Mouse (Mus musculus): ENCODE data around the gene Bfsp2.
"Not testable (repeated sequence)": the region's sequence is repeated elsewhere in the genome, so short reads cannot be mapped to it uniquely, and the experiment has no call there.

Gene Bfsp2

DNA sequence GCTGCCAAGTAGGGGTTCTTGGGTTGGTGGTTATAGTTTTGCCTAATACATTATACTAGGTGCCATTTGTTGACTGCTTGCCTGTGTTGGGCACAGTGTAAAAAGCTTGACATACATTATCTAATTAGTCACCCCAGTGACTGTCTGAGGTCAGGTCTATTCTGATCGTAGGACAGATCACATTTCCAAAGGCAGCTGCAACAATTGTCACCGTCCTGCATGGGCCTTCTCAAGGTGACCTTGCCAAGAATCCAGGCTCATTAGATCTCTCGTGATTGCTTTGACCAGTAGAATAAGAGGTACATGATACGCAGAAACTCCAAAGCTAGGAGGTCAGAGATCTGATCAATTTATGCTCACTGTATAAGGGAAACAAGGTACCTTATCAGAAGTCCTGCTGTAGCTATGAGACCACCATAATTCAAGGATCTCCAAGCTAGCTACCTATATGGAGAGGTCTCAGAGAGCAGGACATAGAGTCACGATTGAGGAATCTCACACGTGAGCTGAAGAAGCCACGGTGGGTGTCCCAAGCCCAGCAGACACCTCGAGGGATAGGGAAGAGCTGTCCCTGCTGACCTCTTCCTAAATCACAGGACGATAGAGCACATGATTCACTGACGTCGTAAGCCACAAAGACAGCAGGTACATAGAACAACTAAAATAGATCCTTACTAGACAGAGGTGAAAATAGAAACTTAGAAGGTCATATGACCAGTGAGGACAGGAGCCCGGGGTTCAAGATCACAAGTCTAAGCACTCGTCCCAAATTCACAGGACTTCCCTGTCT, 49.6 kb downstream of the Bfsp2 start:
- DNase-seq (ENCODE audit: low spot score): no peak

- DNase-seq (ENCODE audit: low spot score): no peak
Observed at GRCm38 (mm10) chr9:103426425-103426824, 53.8 kb downstream of the Bfsp2 start.

GRCm38 (mm10) chr9:103424869-103425268, 55.4 kb downstream of the Bfsp2 start:
- DNase-seq (ENCODE audit: low spot score): no peak

GRCm38 (mm10) chr9:103423951-103424350, 56.3 kb downstream of the Bfsp2 start:
- DNase-seq (ENCODE audit: low spot score): no peak

DNA sequence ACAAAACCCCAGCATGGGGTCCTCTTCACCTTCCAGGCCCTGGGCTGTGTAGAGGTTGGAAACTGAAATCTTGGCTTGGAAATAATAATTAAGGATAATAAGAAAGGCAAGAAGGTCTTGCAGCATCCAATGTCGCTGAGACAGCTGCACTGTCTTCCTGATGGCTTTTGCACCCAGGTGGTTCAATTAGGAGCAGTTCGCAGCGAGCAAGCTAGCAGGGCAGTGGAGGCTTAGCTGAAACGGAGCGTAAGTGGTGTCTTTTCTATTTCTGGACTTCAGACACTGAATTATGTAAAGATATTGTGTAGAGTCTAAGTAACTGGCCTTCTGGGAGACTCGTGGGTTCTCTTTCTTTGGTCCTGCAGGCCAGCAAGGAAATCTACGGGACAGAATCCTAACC, 56.8 kb downstream of the Bfsp2 start:
- DNase-seq (ENCODE audit: low spot score): no peak

- no peak for DNase-seq (ENCODE audit: low spot score)
Observed at GRCm38 (mm10) chr9:103422847-103423246, 57.4 kb downstream of the Bfsp2 start.

DNA sequence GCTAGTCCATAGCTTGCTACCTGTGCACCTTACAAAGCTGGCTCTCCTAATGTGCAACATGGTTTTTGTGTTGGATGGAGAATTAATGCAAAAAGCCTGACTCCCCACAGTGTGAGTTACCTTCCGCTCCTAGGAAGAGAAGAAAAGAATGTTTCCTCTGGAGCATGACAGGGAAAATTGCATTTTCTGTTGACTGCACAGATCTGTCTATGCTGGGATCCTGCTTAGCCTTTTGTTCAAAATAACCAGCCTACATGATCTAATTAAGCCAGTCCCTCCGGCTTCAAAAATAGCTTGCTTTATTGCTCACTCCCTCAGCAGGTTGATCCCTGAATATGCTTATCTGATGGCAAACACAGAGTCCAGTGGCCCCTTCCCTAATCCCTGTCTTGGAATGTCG, 59.4 kb downstream of the Bfsp2 start:
- DNase-seq (ENCODE audit: low spot score): no peak

GRCm38 (mm10) chr9:103418786-103419185, 61.4 kb downstream of the Bfsp2 start:
- no peak for DNase-seq (ENCODE audit: low spot score)

- not testable (repeated sequence) for DNase-seq (ENCODE audit: low spot score)
Observed at GRCm38 (mm10) chr9:103418267-103418666, 62.0 kb downstream of the Bfsp2 start.

- no peak for DNase-seq (ENCODE audit: low spot score)
Observed at GRCm38 (mm10) chr9:103413457-103413856, 66.8 kb downstream of the Bfsp2 start.

DNA sequence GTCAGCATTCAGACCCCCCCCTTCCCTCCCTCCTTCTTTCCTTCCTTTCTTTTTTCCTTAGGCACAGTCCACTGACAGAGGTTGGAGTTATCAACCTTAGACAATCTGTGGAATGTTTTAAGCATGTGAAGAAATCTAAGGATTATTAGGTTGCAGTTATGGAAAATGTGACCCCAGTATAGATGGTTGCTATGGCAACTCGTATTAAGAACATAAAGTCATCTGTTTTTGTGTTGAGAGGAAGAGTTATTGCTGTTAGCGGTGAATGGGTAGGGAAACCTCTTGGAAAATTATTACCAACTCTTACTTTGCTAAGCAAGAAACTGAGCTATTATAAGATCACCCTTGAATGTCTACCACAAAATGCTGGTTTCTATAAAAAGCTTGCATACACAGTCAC, 71.1 kb downstream of the Bfsp2 start:
- DNase-seq (ENCODE audit: low spot score): no peak

DNA sequence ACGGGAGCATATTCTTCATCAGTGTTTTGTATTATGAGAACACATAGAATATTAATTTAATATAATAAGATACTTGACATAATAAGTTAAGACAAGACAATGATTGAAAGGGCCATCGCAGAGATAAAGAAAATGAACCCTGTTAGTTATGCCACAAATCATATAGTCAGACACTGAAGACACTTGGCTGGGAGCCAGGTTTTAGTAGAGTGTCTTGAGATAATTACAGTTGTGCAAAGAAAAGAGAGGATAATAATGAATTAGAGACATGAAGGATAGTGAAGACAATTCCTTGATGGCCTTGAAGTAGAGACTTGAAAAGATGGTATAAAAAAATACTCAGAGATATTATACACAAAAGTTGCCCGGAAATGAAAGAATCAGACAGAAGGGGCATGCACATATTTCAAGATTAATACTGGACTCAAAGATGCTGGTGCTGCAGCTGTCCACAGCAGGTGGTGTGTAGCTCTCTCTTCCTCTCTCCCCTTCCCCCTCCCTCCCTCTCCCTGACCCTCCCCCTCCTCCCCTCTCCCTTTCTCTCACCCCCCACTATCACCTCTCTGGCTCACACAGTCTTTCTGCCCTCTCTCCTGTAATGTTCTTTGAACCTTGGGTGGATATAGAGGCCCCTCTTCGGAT, 72.0 kb downstream of the Bfsp2 start:
- no peak for DNase-seq (ENCODE audit: low spot score)

DNA sequence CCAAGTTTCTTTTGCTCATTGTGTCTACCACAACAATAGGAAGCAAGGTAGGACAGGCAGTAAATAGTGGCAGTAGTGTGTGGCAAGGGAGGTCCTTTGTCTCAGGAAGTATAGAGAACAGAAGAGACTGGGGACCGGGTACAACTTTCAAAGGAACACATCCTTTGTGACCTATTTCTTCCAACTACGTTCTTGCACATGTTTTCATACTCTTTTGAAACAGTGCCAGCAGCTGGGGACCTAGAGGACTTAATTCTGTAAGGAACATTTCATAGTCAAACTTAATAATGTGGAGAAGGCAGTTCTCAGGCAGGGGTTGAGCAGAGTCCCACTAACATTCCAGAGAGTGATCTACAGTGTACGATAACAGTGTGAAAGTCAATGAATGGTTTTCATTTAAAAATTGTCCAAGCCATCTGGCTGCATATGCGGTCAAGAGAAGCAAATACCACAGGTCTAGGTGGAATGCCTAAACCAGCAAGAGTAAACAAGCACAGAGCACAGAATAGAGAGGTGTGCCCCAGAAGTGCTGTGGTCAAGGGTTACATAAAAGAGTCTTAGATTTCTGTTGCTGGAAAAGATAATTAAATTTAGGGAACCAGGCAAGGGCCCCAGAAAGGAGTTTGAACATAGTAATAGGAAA, 76.8 kb downstream of the Bfsp2 start:
- no peak for DNase-seq (ENCODE audit: low spot score)

- DNase-seq (ENCODE audit: low spot score): no peak
Observed at GRCm38 (mm10) chr9:103398509-103399157, 81.6 kb downstream of the Bfsp2 start.

- no peak for DNase-seq (ENCODE audit: low spot score)
Observed at GRCm38 (mm10) chr9:103393256-103393655, 87.0 kb downstream of the Bfsp2 start.

DNA sequence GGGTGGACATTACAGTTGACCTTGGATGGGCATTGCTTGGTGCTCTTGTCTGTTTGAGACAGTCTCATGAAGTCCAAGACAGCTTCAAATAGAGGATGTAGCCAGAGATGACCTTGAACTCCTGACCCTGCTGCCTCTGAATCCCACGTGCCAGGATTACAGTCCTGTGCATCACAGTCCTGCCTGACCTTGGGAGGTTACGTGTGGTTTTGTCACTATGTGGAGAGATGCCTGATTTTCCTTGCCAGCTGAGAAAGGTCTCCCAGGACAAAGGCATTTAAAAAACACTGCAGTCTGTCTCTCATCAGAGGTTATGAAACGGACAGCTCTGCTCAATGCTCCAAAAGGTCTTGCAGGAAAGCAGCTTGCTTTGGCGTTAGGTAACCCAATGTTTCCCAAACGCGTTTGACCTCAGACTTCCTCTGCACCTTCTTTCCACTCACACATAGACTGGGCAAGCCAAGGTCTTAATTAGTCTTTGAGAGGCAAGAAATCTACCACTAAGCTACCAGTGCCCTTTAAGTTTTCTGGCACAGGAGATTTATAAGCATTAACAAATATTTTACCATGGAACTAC, 88.3 kb downstream of the Bfsp2 start:
- no peak for DNase-seq (ENCODE audit: low spot score)

DNA sequence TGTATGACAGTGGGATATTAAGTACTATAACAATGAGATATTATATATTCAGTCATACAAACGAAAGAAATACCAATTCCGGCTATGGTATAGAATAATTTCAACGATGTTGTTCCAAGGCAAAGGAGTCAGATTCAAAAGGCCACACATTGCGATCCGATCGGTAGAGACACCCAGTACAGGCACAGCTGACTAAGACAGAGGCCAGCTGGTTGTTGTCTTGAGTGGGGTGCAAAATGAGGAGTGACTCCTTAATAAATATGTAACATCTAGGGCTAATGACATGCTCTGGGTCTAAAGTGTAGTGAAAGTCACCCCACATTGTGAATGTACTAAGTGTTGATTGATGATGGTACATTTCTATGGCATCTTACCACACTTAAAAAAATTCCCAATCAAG, 91.0 kb downstream of the Bfsp2 start:
- DNase-seq (ENCODE audit: low spot score): no peak

- no peak for DNase-seq (ENCODE audit: low spot score)
Observed at GRCm38 (mm10) chr9:103387011-103387653, 93.1 kb downstream of the Bfsp2 start.

DNA sequence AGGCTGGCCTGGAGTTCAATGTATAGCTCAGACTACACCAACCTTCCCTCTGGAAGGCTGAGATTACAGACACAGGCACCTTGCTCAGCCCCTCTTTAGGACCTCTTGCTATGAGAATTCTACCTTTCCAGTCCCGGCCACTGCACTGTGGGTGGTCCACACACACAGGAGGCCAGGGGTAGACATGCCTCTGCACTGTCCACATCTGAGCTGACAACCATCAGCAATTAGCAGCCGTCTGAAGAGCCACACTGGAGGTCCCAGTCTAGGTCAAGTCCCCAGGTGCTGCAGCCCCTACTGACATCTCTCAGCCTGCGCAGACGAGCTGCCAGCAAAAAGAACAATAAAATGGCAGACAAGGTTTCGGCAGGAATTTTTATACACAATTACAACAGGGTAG, 93.6 kb downstream of the Bfsp2 start:
- DNase-seq (ENCODE audit: low spot score): no peak

- DNase-seq (ENCODE audit: low spot score): no peak
Observed at GRCm38 (mm10) chr9:103385600-103385999, 94.6 kb downstream of the Bfsp2 start.

DNA sequence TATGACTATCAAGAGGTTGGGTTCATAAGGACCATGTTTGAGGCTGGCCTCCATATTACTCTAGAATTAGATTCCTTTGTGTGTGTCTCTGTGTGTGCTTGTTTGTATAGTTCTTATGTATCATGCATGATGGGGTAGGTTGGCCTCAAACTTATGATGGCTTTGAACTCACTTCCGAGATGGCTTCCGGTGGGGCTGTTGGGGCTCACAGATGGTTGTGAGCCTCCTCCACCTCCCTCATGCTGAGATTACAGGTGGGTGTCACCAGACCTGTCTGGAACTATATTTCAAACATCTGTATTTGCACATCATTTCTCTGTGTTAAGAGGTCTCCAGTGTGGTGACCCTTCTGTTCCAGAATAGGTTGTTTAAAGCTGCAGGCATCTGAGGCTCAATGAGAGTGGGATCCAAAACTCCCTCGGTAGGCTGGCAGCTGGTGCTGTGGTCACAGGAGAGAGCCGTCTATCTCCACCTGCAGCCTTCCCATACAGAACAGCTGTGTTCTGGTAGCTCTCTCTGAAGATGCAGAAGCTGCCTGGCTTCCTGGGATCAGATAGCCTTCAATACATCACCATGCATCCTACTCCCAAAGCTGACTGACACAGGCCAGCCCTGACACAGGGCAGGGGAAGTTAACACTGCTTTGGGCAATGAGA, 96.0 kb downstream of the Bfsp2 start:
- DNase-seq (ENCODE audit: low spot score): no peak

Measured in testis, postnatal 14 days (tissue).